Mouse (Mus musculus) liver, adult 2 months (tissue): Measurements from ENCODE around the gene Gm19426.

Experiments
- CTCF ChIP-seq: fragments of 200-500 bp; IDR thresholded peaks from 2 replicates; pipeline ENCODE4 v1.5.1; 2011; ENCODE audit warnings: low read depth, low read length, control low read depth
- POLR2A ChIP-seq: fragments of 200-500 bp; IDR thresholded peaks from 2 replicates; pipeline ENCODE4 v1.6.1; 2011; ENCODE audit warnings: low read length, control low read depth; ENCODE audit not compliant: insufficient read depth; ENCODE audit errors: extremely low read depth

- TF ChIP-seq CTCF (no peak), POLR2A (no peak)
Observed at GRCm38 (mm10) chr2:84777706-84778105, 34.3 kb upstream of the Gm19426 start.
